Mouse (Mus musculus) urinary bladder, postnatal 0 days (tissue): ENCODE data around the gene Cbr3. TPM values are rescaled to one million over a fixed set of nuclear protein-coding genes. Genes with fewer than 3 reads are reported as not detected.

ENCODE experiments used
- polyA plus RNA-seq: library from polyadenylated mRNA; unstranded; fragments of >200 nt; fragmentation: Nextera tagmentation; extraction: Ambion mirVana; gene quantifications from 2 replicates; pipeline ENCODE4 v1.2.1, GENCODE M21; 2015

The Cbr3 gene
- polyA plus RNA-seq, result 5.5 and 5.6 TPM in 2 replicates

GRCm38 (mm10) chr16:93682689-93683507 lies at the start of gene Cbr3:
Cbr3 (plus strand) TSS chr16:93683215.

GRCm38 (mm10) chr16:93711411-93712188 lies 28.6 kb downstream of the Cbr3 start, which contains the start of gene Dop1b:
Dop1b (plus strand) TSS chr16:93711904.

Other genes starting within 250 kb of the Cbr3 start
- 4.1 and 7.0 TPM in 2 replicates for gene Setd4, start 79.2 kb upstream of the Cbr3 start, polyA plus RNA-seq
- 34.5 and 36.5 TPM in 2 replicates for gene Cbr1, start 77.4 kb upstream of the Cbr3 start, polyA plus RNA-seq
- not detected in 2 replicates for gene Gm5678, start 55.1 kb upstream of the Cbr3 start, polyA plus RNA-seq
- gene Dop1b, start 28.7 kb downstream of the Cbr3 start, polyA plus RNA-seq, result 8.7 and 10.3 TPM in 2 replicates
- 20.5 and 21.3 TPM in 2 replicates for gene Morc3, start 148.9 kb downstream of the Cbr3 start, polyA plus RNA-seq
- gene Chaf1b, start 200.7 kb downstream of the Cbr3 start, polyA plus RNA-seq, result 14.9 and 19.0 TPM in 2 replicates